Mouse (Mus musculus): Measurements from ENCODE around the gene Ppp1r14d. TPM values are rescaled to one million over a fixed set of nuclear protein-coding genes. Genes with fewer than 3 reads are reported as not detected.

Gene Ppp1r14d
- total and polyA plus RNA-seq, 2 experiments from 2014 or later, result not detected

GRCm38 (mm10) chr2:119249592-119250061 is 19.9 kb upstream of the Ppp1r14d start:
- Histone ChIP-seq H3K4me2 (ENCODE audit: low read depth) (no peak overlapping the region), H3K27ac (ENCODE audit: low read depth, low read length) (no peak overlapping the region), H3K9ac (no peak overlapping the region), H3K9me3 (ENCODE audit: low read length) (no peaks in the 10 kb centered on the region), H3K27me3 (ENCODE audit: insufficient read depth, low read length) (no peaks in the 10 kb centered on the region), H3K36me3 (ENCODE audit: insufficient read depth) (no peaks in the 10 kb centered on the region), H3K4me3 (ENCODE audit: low read depth, low read length) (no peak overlapping the region), H3K4me1 (ENCODE audit: insufficient read depth) (no peaks in the 10 kb centered on the region)
- DNase-seq (no peak), ATAC-seq (no peak)
- no peak for TF ChIP-seq CTCF (IDR thresholded peaks at IDR 0.05; ENCODE audit: low read depth)
- 75% methylated on average over 4 of the region's 4 CpGs for WGBS

GRCm38 (mm10) chr2:119247904-119248303 is 18.2 kb upstream of the Ppp1r14d start:
- no peak overlapping the region for H3K4me3 ChIP-seq (ENCODE audit: low read depth, low read length)
- no peaks in the 10 kb centered on the region for H3K27me3 ChIP-seq (ENCODE audit: insufficient read depth, low read length)
- no peaks in the 10 kb centered on the region for H3K9me3 ChIP-seq (ENCODE audit: low read length)
- H3K36me3 ChIP-seq (ENCODE audit: insufficient read depth), result no peaks in the 10 kb centered on the region
- DNase-seq, result no peak
- 73% methylated on average over 9 of the region's 9 CpGs for WGBS
- H3K9ac ChIP-seq, result no peak overlapping the region
- ATAC-seq, result peak; percentile 68
- H3K27ac ChIP-seq (ENCODE audit: low read depth, low read length), result no peak overlapping the region; the same call in 1 of the 2 replicates
- no peaks in the 10 kb centered on the region for H3K4me1 ChIP-seq (ENCODE audit: insufficient read depth)
- H3K4me2 ChIP-seq (ENCODE audit: low read depth), result no peak overlapping the region
- TF ChIP-seq CTCF (IDR thresholded peaks at IDR 0.05; ENCODE audit: low read depth), result no peak

- Histone ChIP-seq H3K36me3 (ENCODE audit: insufficient read depth) (no peaks in the 10 kb centered on the region), H3K27ac (ENCODE audit: low read depth, low read length) (no peak overlapping the region), H3K9me3 (ENCODE audit: low read length) (no peaks in the 10 kb centered on the region), H3K4me1 (ENCODE audit: insufficient read depth) (no peaks in the 10 kb centered on the region), H3K27me3 (ENCODE audit: insufficient read depth, low read length) (no peaks in the 10 kb centered on the region), H3K9ac (no peak overlapping the region), H3K4me2 (ENCODE audit: low read depth) (no peak overlapping the region), H3K4me3 (ENCODE audit: low read depth, low read length) (no peak overlapping the region)
- DNase-seq, result no peak
- ATAC-seq, result no peak
- no peak for TF ChIP-seq CTCF (IDR thresholded peaks at IDR 0.05; ENCODE audit: low read depth)
- WGBS, result 85% methylated on average over 7 of the region's 7 CpGs
These were observed 15.5 kb upstream of the Ppp1r14d start for GRCm38 (mm10) chr2:119245246-119245645.

GRCm38 (mm10) chr2:119242548-119242947 is 12.8 kb upstream of the Ppp1r14d start:
- Histone ChIP-seq H3K36me3 (ENCODE audit: insufficient read depth) (no peaks in the 10 kb centered on the region), H3K4me1 (ENCODE audit: insufficient read depth) (no peaks in the 10 kb centered on the region), H3K27ac (ENCODE audit: low read depth, low read length) (no peak overlapping the region), H3K9me3 (ENCODE audit: low read length) (no peaks in the 10 kb centered on the region), H3K27me3 (ENCODE audit: insufficient read depth, low read length) (peaks cover 21% of the 10 kb centered on the region), H3K4me2 (ENCODE audit: low read depth) (no peak overlapping the region), H3K4me3 (ENCODE audit: low read depth, low read length) (no peak overlapping the region), H3K9ac (no peak overlapping the region)
- TF ChIP-seq CTCF (IDR thresholded peaks at IDR 0.05; ENCODE audit: low read depth), result no peak
- DNase-seq (no peak), ATAC-seq (no peak)
- WGBS, result 79% methylated on average over 9 of the region's 9 CpGs

- peaks cover 39% of the 10 kb centered on the region for H3K27me3 ChIP-seq (ENCODE audit: insufficient read depth, low read length)
- 86% methylated on average over 4 of the region's 4 CpGs for WGBS
- TF ChIP-seq CTCF (IDR thresholded peaks at IDR 0.05; ENCODE audit: low read depth), result no peak
These were observed 11.1 kb upstream of the Ppp1r14d start for GRCm38 (mm10) chr2:119240819-119241186.

GRCm38 (mm10) chr2:119240075-119240818 is 10.5 kb upstream of the Ppp1r14d start:
- Histone ChIP-seq H3K9ac (no peak overlapping the region), H3K9me3 (ENCODE audit: low read length) (no peaks in the 10 kb centered on the region), H3K27me3 (ENCODE audit: insufficient read depth, low read length) (peaks cover 44% of the 10 kb centered on the region), H3K36me3 (ENCODE audit: insufficient read depth) (no peaks in the 10 kb centered on the region), H3K4me2 (ENCODE audit: low read depth) (no peak overlapping the region), H3K4me3 (ENCODE audit: low read depth, low read length) (no peak overlapping the region), H3K4me1 (ENCODE audit: insufficient read depth) (no peaks in the 10 kb centered on the region), H3K27ac (ENCODE audit: low read depth, low read length) (no peak overlapping the region)
- TF ChIP-seq CTCF (IDR thresholded peaks at IDR 0.05; ENCODE audit: low read depth), result no peak
- WGBS, result 71% methylated on average over 4 of the region's 4 CpGs
- DNase-seq (no peak), ATAC-seq (no peak)

More at GRCm38 (mm10) chr2:119240819-119241186, 11.1 kb upstream of the Ppp1r14d start:
- H3K27ac ChIP-seq (ENCODE audit: low read depth, low read length), result no peak overlapping the region
- no peak for DNase-seq
- no peak overlapping the region for H3K4me3 ChIP-seq (ENCODE audit: low read depth, low read length)
- ATAC-seq, result no peak
- H3K4me2 ChIP-seq (ENCODE audit: low read depth), result no peak overlapping the region
- no peaks in the 10 kb centered on the region for H3K4me1 ChIP-seq (ENCODE audit: insufficient read depth)
- no peaks in the 10 kb centered on the region for H3K36me3 ChIP-seq (ENCODE audit: insufficient read depth)
- H3K9me3 ChIP-seq (ENCODE audit: low read length), result no peaks in the 10 kb centered on the region
- H3K9ac ChIP-seq, result no peak overlapping the region

GRCm38 (mm10) chr2:119238671-119239070 is 9.0 kb upstream of the Ppp1r14d start:
- Histone ChIP-seq H3K9ac (no peak overlapping the region), H3K36me3 (ENCODE audit: insufficient read depth) (no peaks in the 10 kb centered on the region), H3K4me2 (ENCODE audit: low read depth) (no peak overlapping the region), H3K4me3 (ENCODE audit: low read depth, low read length) (no peak overlapping the region), H3K4me1 (ENCODE audit: insufficient read depth) (no peaks in the 10 kb centered on the region), H3K27ac (ENCODE audit: low read depth, low read length) (no peak overlapping the region), H3K9me3 (ENCODE audit: low read length) (no peaks in the 10 kb centered on the region), H3K27me3 (ENCODE audit: insufficient read depth, low read length) (peaks cover 54% of the 10 kb centered on the region)
- no peak for ATAC-seq
- no peak for TF ChIP-seq CTCF (IDR thresholded peaks at IDR 0.05; ENCODE audit: low read depth)
- 80% methylated on average over 2 of the region's 2 CpGs for WGBS
- no peak for DNase-seq

Data from forebrain, postnatal 0 days (tissue).